Mouse (Mus musculus) ES-Bruce4 (cell line): ENCODE measurements around the gene Flt3l. TPM values are rescaled to one million over a fixed set of nuclear protein-coding genes. Genes with fewer than 3 reads are reported as not detected.
"Not testable (repeated sequence)": the region's sequence is repeated elsewhere in the genome, so short reads cannot be mapped to it uniquely, and the experiment has no call there.

Experiments
- H3K27ac ChIP-seq: 2 replicates; pipeline ENCODE4 v1.5.1; 2012; ENCODE audit warnings: low read length, inconsistent platforms; ENCODE audit not compliant: insufficient read depth
- H3K27me3 ChIP-seq: 2 replicates; pipeline ENCODE4 v1.6.1; 2012; ENCODE audit warnings: mild to moderate bottlenecking, low read length, inconsistent platforms; ENCODE audit not compliant: control insufficient read depth, poor library complexity, insufficient read depth, severe bottlenecking
- H3K36me3 ChIP-seq: 2 replicates; pipeline ENCODE4 v1.6.1; 2012; ENCODE audit warnings: inconsistent platforms, mild to moderate bottlenecking, low read length, moderate library complexity; ENCODE audit not compliant: control insufficient read depth, poor library complexity, insufficient read depth, severe bottlenecking
- H3K4me1 ChIP-seq: one replicate; pipeline ENCODE4 v1.8.1; 2011; ENCODE audit warnings: low read length; ENCODE audit not compliant: control insufficient read depth, insufficient read depth
- H3K4me3 ChIP-seq: 2 replicates; pipeline ENCODE4 v1.5.1; 2011; ENCODE audit warnings: low read depth, mild to moderate bottlenecking, low read length
- H3K9ac ChIP-seq: 2 replicates; pipeline ENCODE4 v1.6.1; 2012; ENCODE audit warnings: low read depth, mild to moderate bottlenecking, inconsistent platforms; ENCODE audit not compliant: poor library complexity, severe bottlenecking
- H3K9me3 ChIP-seq: replicated peaks from 2 replicates; pipeline ENCODE4 v1.6.1; 2012; ENCODE audit warnings: mild to moderate bottlenecking, low read length, inconsistent platforms; ENCODE audit not compliant: control insufficient read depth, poor library complexity, insufficient read depth, severe bottlenecking
- CTCF ChIP-seq: IDR thresholded peaks from one replicate; pipeline ENCODE4 v1.8.1; 2011; ENCODE audit warnings: low read depth, low read length
- EP300 ChIP-seq: IDR thresholded peaks from 2 replicates; pipeline ENCODE4 v1.6.1; 2011; ENCODE audit warnings: low read depth, low read length; ENCODE audit not compliant: insufficient read depth
- POLR2A ChIP-seq: IDR thresholded peaks from one replicate; pipeline ENCODE4 v1.8.1; 2011; ENCODE audit warnings: low read length; ENCODE audit not compliant: insufficient read depth
- polyA plus RNA-seq: library from polyadenylated mRNA; stranded (reverse); fragments of >200 nt; gene quantifications from 2 replicates; pipeline ENCODE4 v1.2.4, GENCODE M21; 2011; ENCODE audit warnings: low read depth; ENCODE audit not compliant: missing spikeins, insufficient read depth, insufficient read length

Gene Flt3l
- polyA plus RNA-seq, 1 experiment: 3.0 TPM

DNA sequence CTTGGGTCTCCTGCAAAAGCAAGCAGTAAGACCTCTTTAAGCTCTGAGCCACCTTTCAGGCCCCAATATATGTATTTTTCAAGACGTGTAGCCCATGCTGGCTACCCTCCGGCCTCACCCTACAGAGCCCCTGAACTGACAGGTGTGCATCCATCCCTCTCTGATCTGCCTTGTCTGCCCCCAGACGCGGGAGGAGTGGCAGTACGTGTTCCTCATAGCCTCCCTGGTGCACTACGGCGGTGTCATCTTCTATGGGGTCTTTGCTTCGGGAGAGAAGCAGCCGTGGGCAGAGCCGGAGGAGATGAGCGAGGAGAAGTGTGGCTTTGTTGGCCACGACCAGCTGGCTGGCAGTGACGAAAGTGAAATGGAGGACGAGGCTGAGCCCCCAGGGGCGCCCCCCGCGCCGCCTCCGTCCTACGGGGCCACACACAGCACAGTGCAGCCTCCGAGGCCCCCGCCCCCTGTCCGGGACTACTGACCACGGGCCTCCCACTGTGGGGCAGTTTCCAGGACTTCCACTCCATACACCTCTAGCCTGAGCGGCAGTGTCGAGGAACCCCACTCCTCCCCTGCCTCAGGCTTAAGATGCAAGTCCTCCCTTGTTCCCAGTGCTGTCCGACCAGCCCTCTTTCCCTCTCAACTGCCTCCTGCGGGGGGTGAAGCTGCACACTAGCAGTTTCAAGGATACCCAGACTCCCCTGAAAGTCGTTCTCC, 38.5 kb upstream of the Flt3l start:
- peaks cover 6% of the 10 kb centered on the region for H3K27me3 ChIP-seq
- TF ChIP-seq EP300 (peak; percentile 60; the same call in 1 of the 2 replicates), CTCF (no peak)
- no peak overlapping the region for H3K27ac ChIP-seq
- H3K4me3 ChIP-seq: peak overlapping the region; percentile 14; the same call in 1 of the 2 replicates
- H3K9me3 ChIP-seq: peaks cover 3% of the 10 kb centered on the region; the same call in 1 of the 2 replicates
- H3K36me3 ChIP-seq: no peaks in the 10 kb centered on the region
- peaks cover 2% of the 10 kb centered on the region for H3K4me1 ChIP-seq
- 0 out of 2 replicates have a peak overlapping the region, but pooled peaks have one; percentile 6 for H3K9ac ChIP-seq

DNA sequence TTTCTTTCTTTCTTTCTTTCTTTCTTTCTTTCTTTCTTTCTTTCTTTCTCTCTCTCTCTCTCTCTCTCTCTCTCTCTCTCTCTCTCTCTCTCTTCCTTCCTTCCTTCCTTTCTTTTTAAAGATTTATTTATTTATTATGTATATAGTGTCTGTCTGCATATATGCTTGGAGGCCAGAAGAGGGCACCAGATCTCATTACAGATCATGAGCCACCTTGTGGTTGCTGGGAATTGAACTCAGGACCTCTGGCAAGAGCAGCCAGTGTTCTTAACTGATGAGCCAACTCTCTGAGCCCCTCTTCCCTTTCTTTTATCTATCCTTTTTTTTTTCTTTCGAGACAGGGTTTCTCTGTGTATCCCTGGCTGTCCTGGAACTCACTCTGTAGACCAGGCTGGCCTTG, 37.5 kb upstream of the Flt3l start:
- H3K4me3 ChIP-seq, H3K36me3 ChIP-seq, H3K9ac ChIP-seq, H3K27ac ChIP-seq, H3K9me3 ChIP-seq, H3K4me1 ChIP-seq, H3K27me3 ChIP-seq: not testable (repeated sequence)
- peak; percentile 17 for TF ChIP-seq CTCF

DNA sequence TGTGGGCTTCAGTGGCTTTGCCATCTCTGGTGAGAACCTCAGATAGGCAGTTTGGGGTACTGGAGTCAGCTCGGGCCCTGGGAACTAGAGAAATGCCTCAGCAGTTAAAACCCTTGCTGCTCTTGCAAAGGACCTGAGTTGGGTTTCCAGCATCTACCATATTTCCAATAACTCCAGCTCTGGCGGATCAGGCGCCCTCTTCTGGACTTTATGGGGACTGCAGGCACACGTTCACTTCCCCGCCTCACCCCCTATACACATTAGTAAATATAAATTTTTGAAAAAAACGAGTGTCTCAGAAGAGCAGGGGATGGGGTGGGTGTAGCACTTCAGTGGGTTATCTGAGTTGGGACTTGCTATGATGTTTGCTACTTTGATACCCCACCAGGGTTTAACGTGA, 36.7 kb upstream of the Flt3l start:
- Histone ChIP-seq H3K4me3 (no peak overlapping the region), H3K9me3 (peaks cover 6% of the 10 kb centered on the region; the same call in 1 of the 2 replicates)
- peak; percentile 70 for TF ChIP-seq CTCF
- TF ChIP-seq EP300: no peak

DNA sequence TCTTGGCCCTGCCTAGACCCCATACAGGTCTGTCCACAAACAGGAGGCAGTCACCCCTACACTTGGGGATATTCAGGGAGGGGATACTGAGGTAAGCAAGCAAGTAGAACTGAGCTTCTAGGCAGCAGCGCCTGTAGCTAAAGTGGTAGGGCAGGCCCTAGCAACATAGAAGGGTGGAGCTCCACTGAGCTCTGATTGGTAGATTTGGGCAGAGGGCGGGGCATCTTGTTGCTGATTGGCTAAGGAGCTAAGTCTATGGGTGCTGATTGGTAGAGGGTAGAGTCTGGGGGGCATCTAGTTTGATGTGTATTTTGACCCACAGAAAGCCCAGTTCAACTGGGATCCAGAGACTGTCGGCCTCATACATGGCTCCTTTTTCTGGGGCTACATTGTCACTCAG, 33.3 kb upstream of the Flt3l start:
- H3K27ac ChIP-seq: no peak overlapping the region
- H3K4me3 ChIP-seq: no peak overlapping the region
- peaks cover 2% of the 10 kb centered on the region for H3K4me1 ChIP-seq
- peaks cover 6% of the 10 kb centered on the region; the same call in 1 of the 2 replicates for H3K9me3 ChIP-seq
- TF ChIP-seq EP300: no peak
- no peak for TF ChIP-seq POLR2A
- no peak for TF ChIP-seq CTCF
- no peak overlapping the region for H3K9ac ChIP-seq
- no peaks in the 10 kb centered on the region for H3K36me3 ChIP-seq
- no peaks in the 10 kb centered on the region for H3K27me3 ChIP-seq

More for the DNA sequence above, 36.7 kb upstream of the Flt3l start:
- H3K4me1 ChIP-seq: peaks cover 2% of the 10 kb centered on the region
- H3K27ac ChIP-seq: no peak overlapping the region
- peaks cover 6% of the 10 kb centered on the region for H3K27me3 ChIP-seq
- H3K9ac ChIP-seq: no peak overlapping the region
- H3K36me3 ChIP-seq: no peaks in the 10 kb centered on the region

DNA sequence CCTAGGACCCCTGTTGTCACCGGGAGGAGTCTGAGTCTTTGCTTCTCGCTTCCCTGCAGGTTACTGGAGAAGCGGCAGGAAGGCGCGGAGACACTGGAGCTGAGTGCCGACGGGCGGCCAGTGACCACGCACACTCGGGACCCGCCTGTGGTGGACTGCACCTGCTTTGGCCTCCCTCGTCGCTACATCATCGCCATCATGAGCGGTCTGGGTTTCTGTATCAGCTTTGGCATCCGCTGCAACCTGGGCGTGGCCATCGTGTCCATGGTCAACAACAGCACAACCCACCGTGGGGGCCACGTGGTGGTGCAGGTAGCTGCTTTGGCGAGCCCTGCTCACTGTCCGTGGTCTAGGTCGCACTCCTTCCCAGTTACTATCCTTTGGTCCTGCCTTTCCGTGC, 32.4 kb upstream of the Flt3l start:
- H3K4me3 ChIP-seq: peak overlapping the region; percentile 13

DNA sequence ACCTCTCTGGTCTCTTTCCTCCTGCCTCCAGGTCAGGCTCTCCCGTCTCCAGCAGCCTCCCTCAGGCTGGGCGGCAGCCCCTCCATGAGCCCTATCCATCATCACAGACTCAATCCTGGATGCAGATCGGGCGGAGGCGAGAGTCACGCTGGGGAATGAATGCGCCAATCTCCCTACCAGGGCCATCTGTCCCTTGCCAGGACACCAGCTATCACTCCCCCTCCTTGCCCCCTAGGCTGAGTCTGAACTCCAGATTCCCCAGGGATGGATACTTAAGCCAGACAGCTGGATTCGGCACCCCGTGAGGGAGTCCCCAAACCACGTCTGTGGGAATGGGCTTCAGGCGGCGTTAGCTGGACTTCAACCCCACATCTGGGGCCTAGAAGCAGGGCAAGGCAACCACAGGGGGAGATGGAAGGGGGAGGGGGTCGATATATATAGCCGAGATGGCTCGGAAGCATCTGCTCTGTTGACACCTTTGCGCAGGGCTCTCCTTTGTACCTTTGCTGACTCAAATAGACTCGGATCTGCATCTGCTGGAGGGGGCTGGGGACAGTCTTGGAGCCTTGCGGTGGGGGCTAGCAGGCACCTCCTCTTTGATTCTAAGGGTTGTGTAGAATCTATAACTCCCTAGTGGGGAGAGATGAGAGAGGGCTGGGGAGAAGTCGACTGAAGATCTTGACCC, 31.7 kb upstream of the Flt3l start:
- Histone ChIP-seq H3K27me3 (peaks cover 1% of the 10 kb centered on the region; the same call in 1 of the 2 replicates), H3K27ac (no peak overlapping the region), H3K9me3 (peaks cover 6% of the 10 kb centered on the region; the same call in 1 of the 2 replicates), H3K4me1 (no peaks in the 10 kb centered on the region), H3K9ac (no peak overlapping the region), H3K36me3 (no peaks in the 10 kb centered on the region), H3K4me3 (no peak overlapping the region)
- TF ChIP-seq POLR2A (no peak), EP300 (no peak), CTCF (no peak)

More for the DNA sequence above, 32.4 kb upstream of the Flt3l start:
- H3K36me3 ChIP-seq: no peaks in the 10 kb centered on the region
- TF ChIP-seq POLR2A (no peak), EP300 (no peak), CTCF (no peak)
- H3K9ac ChIP-seq: no peak overlapping the region
- peaks cover 1% of the 10 kb centered on the region; the same call in 1 of the 2 replicates for H3K27me3 ChIP-seq
- H3K27ac ChIP-seq: no peak overlapping the region
- H3K9me3 ChIP-seq: peaks cover 6% of the 10 kb centered on the region; the same call in 1 of the 2 replicates
- no peaks in the 10 kb centered on the region for H3K4me1 ChIP-seq
